Mouse (Mus musculus) CD4-positive, CD25-positive, alpha-beta regulatory T cell, adult 4 months (primary cell): ENCODE results near the gene Ramp1. TPM values are rescaled to one million over a fixed set of nuclear protein-coding genes. Genes with fewer than 3 reads are reported as not detected.

Experiments
- ATAC-seq: one replicate; pipeline ENCODE4 v1.8.0; 2017
- polyA plus RNA-seq, 2 experiments: library from polyadenylated mRNA; unstranded; fragments of 100-300 nt; shearing (Covaris generic); gene quantifications; one replicate each; pipeline ENCODE4 v1.2.1; 2017

Ramp1 gene
- 10 to 100 TPM; 28.9 to 31.6 TPM for polyA plus RNA-seq

DNA sequence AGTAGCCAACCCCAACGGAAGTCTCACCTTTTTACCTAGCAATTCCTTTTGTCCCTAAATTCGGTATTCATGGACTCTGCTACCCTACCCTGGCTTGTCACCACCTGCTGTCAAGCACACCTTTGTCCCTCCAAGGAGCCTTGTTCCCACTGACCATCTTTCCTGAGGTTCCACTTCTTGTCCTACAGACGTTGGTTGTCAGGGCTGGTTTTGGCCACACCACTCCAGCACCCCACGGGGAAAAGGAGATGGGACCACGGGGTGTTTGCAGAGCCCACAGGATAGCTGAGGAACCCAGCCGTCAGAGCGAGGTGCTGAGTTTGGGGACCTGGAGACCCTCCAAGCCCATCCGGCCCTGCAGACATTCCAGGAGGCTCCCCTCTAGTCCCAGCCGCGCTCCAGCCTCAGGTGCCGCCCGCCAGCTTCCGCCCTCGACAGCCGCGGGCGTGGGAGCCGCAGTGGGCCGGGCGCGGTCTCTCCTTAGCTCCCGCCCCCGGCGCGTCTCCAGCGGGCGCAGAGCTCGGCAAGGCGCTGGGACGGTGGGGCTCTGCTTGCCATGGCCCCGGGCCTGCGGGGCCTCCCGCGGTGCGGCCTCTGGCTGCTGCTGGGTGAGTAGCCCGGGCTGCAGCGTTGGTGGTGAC, at the start of gene Ramp1:
TSS of gene Ramp1 (plus strand) at position 290 of the 641 bp plus-strand sequence.
- peak; percentile 75 for ATAC-seq

DNA sequence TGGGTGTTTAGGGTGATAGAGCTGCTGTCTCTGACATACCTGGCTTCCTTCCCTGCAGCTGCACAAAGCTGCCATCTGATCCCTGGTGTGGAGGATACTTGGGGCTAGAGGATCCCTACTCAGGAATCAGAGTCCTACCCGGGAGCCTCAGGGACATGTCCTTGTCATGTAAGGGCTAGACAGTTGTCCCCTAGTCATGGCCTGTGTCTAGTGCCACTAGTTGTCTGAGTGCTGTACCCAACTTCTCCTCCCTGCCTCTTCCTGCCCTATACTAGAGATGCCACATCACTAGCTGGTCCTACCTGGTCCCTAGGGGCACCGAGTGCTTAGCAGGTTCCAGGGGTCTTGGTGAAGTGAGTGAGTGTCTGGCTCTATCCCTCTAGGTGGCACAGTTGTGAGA, 42.6 kb upstream of the Ramp1 start:
- ATAC-seq = no peak

DNA sequence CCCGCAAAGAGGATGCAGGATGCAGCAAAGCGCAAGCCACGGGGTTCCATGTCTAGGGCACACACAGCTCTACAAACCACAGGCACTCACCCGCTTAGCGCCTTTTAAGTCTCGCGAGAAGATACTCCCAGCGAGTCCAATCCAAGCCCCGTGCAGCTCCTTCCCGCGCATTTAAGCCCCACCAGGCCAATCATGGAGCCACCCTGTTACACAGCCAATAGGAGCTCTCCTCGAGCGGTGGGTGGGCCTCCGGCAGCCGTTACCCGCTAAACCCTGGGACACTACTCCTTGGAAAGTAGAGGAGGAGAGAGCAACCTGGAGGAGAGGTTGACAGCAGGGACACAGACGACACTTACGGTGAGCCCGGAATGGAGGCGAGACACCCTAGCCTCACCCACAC, 34.8 kb upstream of the Ramp1 start, which contains the start of gene Rbm44:
TSS of gene Rbm44 (plus strand) at position 277 of the 400 bp plus-strand sequence.
- peak; percentile 81 for ATAC-seq

DNA sequence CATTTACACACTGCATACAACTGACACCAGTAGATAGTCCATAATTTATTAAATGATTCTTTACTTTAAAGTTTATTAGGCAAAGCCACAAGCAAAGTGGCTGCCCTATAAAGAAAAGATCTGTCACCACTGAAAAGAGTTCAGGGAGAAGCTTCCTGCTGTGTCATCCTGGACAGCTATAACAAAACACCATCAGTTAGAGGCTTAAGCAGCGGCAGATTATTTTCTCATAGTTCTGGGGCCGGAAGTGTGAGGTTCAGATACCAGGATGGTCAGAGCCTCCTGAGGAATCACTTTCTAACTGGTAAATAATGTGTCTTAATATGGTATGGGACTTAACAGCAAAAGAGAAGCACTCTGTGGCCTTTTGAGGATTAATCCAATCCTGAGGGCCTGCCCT, 28.1 kb upstream of the Ramp1 start:
- ATAC-seq = no peak

DNA sequence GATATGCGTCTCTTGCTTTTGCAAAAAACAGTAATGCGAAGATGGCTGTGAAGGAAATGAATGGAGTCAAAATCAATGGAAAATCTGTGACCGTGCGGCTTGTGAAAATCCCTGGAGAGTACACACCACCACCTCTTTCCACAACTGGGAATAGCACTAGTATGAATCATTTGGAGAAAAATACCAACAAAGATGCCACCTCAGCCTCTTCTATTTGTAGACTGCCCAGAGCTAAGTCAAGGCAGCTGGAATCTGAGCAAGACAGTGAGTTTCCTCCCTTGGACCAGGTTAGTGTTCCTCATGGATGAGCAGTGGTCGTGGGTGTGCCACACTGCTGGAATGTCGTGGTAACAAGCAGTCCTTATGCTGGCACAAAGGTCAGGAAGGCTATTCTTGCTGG, 12.8 kb upstream of the Ramp1 start:
- ATAC-seq = no peak

DNA sequence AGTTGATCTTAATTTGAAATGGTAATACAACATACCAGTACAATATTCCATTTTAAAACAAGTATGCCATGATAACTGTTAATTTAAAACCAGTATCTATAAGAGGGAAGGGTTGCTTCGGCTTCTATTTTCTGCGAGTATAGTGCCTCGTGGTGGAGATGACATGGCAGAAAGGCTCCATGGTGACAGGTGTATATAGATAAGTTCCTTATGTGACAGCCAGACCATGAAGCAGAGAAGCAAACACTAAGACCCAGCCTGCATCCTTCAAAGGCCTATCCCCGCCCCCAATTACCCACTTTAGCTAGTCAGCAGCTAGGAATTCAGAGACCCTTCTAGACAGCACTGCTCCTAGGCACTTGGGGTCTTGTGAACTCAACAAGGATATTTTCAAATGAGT, 10.5 kb upstream of the Ramp1 start:
- ATAC-seq = no peak

DNA sequence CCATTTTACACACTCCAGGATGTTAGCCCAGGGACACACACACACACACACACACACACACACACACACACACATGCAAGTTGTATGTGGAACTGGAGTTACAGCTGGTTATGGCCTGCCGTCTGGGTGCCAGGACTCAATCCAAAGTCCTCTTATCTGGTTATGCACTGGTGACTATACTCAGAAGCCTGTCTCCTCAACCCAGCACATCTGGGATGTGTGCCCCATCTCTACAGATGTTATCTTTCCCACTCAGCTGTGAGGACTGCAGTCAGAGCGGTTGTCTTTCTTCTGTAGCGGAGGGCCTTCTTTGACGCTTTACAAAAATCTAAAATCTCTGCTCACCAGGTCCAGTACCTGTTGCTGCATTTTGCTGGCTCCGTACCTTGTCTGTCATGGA, 4.8 kb upstream of the Ramp1 start:
- no peak for ATAC-seq

DNA sequence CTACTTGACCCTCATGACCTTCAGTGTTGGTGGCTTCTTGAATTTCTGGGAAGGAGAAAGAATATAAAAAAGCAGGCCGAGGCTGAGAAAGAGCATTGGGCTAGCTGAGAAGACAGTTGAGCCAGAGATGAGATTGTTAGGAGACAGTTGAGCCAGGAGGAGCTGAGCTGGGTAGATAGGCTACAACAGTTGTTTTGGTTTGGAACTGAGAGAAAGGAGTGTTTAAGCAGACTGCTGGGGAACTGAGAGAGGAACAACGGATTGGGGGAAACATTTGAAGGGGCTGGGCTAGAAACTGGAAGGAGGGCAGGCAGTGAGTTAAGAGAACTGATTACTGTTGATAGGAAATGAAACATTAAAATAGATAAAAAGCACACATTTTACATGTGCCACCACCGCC, 3.6 kb upstream of the Ramp1 start:
- ATAC-seq = no peak

DNA sequence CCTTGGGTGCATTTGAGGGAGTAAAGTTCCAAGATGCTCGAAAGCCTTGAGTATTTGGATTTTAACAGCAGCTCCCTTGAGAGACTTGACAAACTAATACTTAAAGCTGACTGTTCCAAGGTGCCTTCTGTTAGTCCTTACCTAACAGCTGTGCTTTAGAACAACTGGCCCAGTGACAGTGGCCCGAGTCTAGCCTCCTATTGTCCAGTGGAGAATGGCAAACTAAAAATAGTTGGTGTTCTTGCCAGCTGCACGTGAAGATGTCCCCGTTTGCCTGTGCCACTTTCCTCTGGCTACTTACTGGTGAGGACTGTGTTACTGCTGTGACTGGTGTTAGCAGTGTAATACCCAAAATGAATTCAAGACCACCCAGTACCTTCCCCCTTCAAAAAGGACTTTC, 2.8 kb upstream of the Ramp1 start:
- ATAC-seq = no peak

DNA sequence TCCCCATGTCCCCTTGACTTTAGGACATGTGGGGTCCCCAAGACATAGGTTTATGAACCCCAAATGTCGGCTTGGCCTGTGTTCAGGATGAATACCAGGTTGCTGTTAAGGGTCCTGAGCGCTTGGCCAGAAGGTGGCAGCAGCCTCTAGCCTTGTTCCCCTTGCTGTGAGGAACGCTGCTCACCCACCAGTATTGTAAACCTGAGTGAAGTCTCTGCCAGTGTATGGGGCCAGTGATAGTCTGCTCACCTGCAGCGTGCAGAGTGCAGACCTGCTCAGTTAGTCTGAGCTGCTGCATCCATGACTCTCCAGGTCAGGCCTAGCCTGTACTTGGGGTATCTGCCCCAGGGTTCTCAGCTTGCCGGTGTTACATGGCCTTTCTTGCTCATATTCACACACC, 536 bp upstream of the Ramp1 start:
- ATAC-seq = peak; percentile 71

DNA sequence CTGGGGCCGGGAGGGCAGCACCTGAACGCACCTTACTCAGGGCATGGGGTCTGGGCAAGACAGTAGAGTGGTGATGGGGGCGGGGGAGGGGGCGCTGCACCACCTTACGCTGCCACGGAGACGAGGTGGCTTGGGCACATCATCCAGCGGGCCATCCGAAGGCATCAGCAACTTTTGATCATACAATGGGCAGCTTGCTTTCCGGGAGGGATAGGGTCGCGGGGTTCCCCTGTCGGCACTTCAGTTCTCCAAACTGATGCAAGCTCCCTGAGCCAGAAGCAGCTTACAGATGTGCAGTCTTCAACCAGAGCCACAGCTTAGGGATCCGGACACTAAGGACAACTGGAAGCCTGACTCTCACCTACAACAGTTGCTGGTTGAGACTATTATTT, 548 bp downstream of the Ramp1 start:
- no peak for ATAC-seq

DNA sequence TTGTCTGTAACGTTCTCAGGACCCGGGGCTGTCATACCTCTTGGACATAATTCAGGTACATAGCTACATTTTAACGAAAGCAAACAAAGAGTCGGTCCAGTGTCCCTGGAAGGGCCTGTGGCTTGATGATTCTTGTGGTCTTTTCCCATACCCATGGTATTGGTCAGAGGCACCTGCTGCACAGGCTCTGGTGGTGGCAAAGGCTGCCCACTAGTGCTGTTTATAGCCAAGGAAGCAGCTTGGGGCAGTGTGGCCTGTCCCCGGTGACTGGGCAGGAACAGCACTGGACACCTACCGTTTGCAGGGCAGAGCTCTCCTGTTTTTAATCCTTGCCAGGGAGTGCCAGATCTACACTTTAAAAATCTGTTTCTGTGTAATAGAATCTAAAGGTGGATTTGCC, 1.1 kb downstream of the Ramp1 start:
- ATAC-seq = no peak

DNA sequence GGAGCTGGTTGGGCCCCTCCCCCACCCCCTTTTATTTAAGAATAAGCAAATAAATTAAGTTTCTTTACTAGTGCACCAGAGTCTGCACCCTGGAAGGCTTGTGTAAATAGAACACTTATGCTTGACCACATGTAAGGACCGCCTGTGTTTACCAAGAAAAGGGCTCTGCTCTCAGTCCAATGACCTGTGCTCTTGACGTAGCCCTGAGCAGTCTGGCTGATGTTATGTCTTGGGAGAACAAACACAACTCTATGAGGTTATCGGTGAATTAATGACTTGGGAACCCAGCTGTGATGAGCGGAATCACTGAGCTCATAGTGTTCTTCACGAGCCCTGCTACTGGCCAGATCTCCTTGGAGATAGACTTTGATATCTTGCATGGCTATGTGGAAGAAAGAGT, 1.6 kb downstream of the Ramp1 start:
- no peak for ATAC-seq

DNA sequence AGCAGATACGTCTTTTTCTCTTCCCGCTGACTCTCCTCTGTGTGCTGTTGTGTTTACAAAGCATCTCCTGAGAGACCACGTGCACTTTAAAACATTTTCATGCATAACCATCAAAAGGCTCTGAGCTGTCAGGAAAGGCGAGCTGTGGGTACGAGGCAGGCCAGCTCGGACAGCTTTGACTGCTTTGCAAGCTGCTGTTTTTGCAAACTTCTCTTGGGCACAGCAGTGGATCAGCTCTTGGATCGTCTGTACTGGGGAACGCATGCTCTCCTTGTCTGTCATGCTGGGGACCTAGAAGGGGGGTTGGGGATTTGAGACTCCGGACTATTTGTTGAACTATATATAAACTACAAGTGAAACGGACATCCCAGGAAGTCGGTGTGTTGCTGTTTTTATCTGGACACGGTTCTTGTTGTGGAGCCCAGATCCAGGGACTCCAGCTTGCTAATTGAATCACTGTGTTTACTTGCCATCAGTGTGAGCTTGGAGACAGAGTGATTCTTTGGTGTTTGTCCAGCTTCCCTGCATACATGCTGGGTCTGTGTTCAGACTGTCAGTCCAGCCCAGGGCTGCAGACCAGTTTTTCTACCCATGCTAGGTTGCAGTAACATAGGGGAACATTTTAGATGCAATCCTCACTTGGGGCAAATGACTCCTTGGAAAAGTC, 2.3 kb downstream of the Ramp1 start:
- ATAC-seq = no peak

DNA sequence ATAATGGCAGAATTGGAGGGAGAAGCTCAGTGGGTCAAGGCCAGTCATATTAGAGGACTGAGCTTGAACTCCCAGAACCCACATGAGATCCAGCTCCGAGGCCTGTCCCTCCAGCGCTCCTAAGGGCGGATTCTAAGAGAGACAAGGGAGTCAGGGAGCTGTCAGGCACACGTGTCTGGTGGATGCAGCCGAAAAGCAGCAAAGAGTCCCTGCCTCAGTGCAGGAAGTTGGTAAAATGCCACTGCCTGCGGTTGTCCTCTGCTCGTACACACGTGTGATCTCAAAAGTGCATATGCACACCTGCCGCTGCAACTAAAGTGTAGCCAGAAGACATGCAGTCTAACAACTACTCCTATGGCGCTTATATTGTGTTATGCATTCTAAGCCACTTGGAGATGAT, 3.7 kb downstream of the Ramp1 start:
- ATAC-seq = peak; percentile 53

DNA sequence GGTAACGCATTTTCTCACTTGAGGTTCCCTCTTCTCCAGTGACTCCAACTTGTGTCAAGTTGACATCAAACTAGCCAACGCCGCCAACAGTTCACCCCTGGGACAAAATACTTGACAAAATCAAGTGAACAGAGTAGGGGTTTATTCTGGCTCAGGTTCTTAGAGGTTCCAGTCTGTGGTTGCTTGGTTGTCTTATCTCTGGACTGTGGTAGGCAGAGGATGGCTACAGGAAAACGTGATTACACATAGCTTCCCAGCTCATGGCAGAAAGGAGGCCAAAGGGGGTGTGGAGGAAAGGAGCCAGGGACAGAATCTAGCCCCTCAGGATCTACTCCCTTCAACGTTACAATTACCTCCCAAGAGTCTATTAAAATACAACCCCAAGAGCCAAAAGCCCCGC, 7.1 kb downstream of the Ramp1 start:
- no peak for ATAC-seq

DNA sequence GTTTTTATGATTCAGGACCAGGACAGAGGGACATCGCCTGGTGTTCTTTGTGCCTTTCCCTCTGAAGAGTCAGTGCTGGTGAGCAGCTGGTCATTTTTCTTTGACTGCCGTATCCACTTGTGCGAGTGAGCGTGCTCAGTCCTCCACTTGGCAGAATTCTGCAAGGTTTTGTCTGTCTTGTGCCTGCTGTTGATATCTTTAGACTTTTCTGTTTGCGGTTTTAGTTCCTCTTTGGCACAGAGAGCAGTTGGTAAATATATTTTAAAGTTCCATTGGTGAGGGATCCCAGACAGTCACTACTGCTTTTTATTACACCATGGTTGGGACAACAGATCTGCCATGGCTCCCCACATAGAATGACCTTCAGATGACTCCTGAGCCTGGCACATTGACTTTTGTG, 7.7 kb downstream of the Ramp1 start:
- ATAC-seq = no peak

DNA sequence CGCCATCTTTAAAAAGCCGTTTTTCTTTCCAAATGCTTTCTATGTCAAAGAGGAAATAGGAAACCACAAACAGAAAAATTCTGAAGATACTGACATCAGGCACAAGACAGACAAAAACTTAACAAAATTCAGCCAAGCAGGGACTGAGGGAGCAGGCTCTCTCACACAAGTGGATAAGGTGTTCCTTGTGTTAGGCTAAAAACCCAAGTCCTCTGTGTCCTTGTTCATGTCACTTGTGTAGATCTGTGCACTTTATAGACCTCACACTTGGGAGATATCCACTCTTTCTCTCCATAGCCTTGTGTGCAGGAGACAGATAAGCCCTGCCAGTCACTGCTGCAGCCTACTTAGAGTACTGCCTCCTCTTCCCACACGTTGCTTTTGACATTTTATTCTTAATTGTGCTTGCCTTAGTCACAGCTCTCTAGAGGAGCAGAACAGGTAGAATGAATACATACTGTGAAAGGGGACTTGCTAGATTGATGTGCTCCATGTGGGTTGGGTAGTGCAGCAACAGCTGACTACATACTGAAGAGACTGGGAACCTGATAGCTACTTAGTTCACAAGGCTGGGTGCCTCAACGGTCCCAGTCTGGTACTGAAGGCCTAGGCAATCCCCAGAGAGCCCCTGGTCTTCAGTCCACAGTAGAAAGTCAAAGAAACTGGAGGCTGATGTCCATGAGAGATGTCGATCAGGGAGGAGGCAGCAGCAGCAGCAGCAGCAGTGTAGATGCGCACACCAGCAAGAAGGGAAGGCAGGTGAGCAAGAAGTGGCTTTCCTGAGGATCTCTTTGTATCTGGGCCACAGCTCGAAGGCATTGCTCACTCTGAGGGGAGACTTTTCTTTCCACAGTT, 8.4 kb downstream of the Ramp1 start:
- peak; percentile 15 for ATAC-seq

DNA sequence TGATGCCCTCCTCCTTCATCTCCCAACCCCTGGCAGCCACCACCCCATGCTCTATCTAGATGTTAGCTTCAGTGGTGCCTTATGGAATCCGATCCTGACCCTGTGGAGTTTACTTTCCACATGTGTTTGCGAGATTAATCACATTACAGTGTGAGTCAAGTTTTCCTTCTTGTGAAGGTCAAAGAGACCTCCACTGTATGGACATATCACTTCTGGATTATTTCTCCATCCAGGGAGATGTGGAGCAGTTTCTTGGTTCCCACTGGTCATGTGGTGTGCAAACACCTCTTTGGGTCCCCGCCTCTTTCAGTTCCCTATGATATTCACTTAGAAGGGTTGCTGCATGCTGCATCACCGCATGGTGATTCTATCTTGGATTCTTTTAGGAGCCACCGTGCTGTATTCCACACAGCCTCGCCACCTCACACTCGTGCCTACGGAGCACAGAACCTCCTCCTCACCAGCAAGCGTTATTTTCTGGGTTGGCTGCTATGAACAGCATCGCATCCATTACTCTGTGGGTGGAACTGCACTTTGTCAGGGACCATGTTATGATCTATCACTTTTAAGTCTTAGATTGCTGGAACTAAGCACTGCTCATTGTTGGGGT, 9.3 kb downstream of the Ramp1 start:
- ATAC-seq = no peak

DNA sequence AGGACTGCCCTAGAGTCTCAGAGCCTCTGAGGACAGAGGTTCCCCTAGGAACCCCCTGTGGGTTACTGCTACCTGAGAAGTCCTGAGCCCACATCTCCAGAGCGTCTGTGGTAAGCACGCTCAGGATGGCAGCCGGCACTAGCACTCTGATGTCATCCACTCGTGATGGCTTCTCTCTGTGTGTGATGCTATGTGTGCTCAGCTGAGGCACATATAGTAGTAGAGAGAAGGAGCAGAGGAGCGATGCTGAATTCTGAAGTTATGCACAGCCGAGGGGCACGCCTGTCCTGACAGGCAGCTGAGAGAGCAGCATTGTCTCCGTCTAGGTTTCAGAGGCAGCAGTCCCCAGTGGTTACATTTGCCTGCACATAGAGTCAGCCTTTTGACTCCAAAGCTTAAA, 12.6 kb downstream of the Ramp1 start:
- peak; percentile 32 for ATAC-seq

DNA sequence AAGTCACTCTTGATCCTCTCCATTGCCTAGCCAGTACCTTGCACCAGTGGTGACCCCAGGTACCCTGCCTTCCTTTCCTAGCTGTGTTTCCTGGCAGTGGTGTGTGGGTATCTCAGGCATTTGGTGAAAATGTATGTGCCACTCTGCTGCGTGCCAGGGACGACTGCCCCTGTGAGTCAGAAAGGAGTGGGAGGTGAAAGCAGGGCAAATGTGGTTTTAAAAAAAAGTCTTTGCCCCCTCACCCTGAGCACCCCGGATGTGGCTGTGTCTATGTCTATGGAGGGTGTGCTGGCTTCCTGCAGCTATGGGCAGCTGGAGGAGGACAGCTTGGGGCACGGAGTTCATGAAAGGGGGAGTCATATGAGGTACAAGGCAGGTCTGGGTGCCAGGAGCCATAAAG, 13.6 kb downstream of the Ramp1 start:
- ATAC-seq = peak; percentile 86

DNA sequence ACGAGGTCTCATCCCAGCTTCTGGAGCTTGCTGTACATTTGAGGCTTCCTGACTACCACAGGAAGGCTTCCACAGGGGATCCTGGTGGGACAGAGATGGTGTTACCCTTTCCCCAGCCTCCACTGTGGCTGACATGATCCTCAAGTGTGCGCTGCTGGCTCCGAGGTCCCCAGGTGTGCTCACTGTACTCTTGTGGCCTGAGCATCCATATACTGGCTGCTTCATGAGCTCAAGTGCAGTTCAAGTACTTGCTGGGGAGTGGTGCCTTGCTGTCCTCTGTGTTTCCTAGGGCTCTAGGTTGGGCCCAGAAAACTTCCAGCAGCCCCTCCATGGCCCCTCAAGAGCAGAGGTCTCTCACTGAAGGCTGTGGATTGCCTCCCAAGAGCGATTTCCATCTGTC, 14.1 kb downstream of the Ramp1 start:
- ATAC-seq = peak; percentile 8

DNA sequence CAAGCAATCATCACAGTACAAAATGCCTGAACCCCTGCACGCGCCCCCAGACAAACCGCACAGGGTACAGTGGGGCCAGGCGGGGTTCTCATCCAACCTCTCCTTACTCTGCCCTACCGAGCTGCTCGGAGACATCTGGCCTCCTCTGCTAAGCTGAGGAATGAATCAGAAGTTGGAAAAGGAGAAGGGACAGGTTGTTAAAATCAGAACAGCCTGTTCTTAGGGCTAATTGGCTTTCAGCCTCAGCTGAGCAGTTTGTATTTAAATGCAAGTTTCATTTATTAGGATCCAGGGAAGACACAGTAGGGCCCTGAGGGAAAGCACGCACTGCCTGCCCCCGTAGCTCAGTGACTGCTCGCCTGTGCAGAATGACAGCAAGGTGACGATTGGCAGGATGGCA, 20.2 kb downstream of the Ramp1 start:
- ATAC-seq = no peak
